Mouse (Mus musculus) stomach, embryonic 14.5 days (tissue): Measurements from ENCODE around the gene Cd28. TPM values are rescaled to one million over a fixed set of nuclear protein-coding genes. Genes with fewer than 3 reads are reported as not detected.

Experiments used
- polyA plus RNA-seq: library from polyadenylated mRNA; unstranded; fragments of >200 nt; fragmentation: Nextera tagmentation; extraction: Ambion mirVana; gene quantifications from 2 replicates; pipeline ENCODE4 v1.2.1, GENCODE M21; 2014

Cd28 gene
- polyA plus RNA-seq, 1 experiment from 2014 or later, result 0.13 TPM

Other genes with a start within 250 kb of the Cd28 start
- 38.1 and 38.6 TPM in 2 replicates for gene Raph1, start 149.7 kb upstream of the Cd28 start, polyA plus RNA-seq
- not detected in 2 replicates for gene Ctla4, start 170.2 kb downstream of the Cd28 start, polyA plus RNA-seq